Mouse (Mus musculus) T-helper 17 cell (primary cell): Measurements from ENCODE around the gene Casp8.
"Not testable (repeated sequence)": the region's sequence is repeated elsewhere in the genome, so short reads cannot be mapped to it uniquely, and the experiment has no call there.

Experiments
- in situ Hi-C, 2 experiments: fragments of 300-600 bp; cut with MboI, MseI; formaldehyde crosslinking; loops; 1 replicate in 1 of 2; 2 replicates in 1 of 2; pipeline ENCODE4 v1.15.1; 2025; ENCODE audit warnings: high pct_unique_total_duplicates in 2 of 2

The Casp8 gene

GRCm38 (mm10) chr1:58797370-58797769, 2.2 kb downstream of the Casp8 start:
- in situ Hi-C loops, result loop anchor here in 1 of 2 experiments (25.0 kb wide), 1 partner anchor 340 kb away; no protein-coding TSS in a partner anchor

- in situ Hi-C loops, result loop anchor here in 1 of 2 experiments (25.0 kb wide), 1 partner anchor 338 kb away; no protein-coding TSS in a partner anchor
Observed at GRCm38 (mm10) chr1:58798911-58799310, 3.7 kb downstream of the Casp8 start.

DNA sequence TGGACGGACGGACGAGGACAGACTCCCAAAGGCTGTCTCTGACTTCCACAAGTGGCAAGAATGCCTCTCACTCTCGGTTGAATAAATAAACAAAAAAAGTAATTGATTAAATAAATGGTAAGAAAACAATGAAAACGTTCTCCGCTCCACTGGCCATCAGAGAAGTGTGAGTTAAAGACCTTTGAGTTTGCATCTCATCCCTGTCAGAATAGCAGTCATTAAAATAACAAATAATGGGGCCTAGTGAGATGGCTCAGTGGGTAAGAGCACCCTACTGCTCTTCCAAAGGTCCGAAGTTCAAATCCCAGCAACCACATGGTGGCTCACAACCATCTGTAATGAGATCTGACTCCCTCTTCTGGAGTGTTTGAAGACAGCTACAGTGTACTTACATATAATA, 5.5 kb downstream of the Casp8 start:
- in situ Hi-C loops, result not testable (repeated sequence)

- in situ Hi-C loops, result no loop called here
Observed at GRCm38 (mm10) chr1:58801558-58802285, 6.5 kb downstream of the Casp8 start.

DNA sequence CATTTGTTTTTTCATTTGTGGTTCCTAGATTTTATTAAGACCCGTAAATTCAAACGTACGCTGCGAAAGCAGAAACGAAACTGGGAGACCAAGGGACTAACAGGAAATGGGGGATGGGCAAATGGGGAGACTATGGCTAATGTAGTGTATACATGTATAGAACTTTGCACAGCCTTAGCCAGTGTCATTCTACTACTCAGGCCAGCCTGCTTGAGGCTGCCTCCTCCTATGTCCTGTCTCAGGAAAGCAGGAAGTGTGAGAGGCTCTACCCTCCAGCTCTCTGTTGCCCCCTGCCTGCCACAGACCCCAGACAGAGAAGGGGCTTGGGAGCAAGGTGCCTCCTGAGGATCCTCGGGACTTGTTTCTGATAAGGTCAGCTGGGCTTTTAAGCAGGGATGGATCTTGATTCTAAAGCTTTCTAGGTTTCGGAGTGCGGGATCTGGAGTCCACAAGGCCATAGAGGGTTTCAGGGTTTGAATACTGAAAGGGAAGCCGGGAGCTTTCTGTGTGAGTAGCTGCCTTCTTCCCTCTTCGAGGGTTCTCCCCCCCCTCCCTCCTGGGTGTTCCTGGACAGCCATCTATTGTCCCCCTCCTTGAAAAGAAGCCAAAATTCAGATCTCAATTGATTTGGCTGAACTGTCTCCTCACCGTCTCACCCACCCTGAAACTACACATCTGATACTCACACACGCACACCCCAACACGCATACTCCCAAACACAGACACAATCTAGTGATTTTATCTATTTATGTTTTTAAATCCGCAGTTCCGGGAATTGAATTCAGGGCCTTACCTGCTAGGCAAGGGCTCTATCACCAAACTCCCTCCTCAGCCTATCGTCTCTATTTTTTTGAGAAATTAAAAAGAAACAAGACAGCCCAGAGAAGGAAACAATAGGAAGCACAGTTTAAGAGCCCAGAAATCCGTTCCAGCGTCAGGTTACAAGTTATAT, 7.4 kb downstream of the Casp8 start:
- in situ Hi-C loops, result no loop called here

GRCm38 (mm10) chr1:58803531-58803930, 8.4 kb downstream of the Casp8 start:
- in situ Hi-C loops, result no loop called here

DNA sequence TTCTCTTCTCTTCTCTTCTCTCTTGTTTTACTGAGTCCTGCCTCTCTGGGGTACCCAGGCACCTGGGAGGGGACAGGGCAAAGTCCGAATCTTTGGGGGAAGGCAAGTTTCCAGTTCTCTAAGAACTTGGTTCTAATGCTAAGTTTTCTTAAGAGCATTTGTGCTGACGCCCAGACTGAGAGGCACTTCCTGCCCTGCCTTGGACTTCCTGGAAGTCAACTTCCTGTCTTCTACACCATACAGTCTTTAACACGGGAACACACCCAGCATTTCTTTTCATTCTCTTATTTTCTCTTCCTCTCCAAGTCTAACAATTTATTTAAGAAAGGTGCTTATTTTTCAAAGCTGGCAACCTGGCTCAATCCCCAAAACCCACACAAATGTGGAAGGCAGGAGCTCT, 11.5 kb downstream of the Casp8 start:
- in situ Hi-C loops, result no loop called here

DNA sequence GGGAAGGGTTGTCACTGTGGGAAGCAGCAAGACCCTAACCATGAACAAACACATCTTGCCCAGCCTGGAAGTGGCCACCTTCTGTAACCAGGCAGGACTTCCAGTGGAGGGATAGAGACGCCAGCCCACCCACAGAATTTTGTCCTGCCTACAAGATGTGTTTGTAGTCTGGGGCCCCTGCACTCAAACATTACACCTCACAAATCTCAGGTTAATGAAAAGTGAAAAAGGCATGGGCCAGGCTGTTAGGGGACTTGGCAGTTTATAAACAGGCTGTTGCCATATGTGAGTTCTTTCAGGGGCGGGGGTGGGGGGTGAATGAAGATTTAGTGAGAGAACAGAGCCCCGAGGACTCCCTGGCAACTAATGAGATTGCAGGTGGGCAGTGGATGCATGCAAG, 31.1 kb downstream of the Casp8 start:
- in situ Hi-C loops, result loop anchor here in 1 of 2 experiments (5.0 kb wide), 1 partner anchor 71 kb away; no protein-coding TSS in a partner anchor

GRCm38 (mm10) chr1:58830741-58831140, 35.6 kb downstream of the Casp8 start:
- in situ Hi-C loops, result no loop called here

DNA sequence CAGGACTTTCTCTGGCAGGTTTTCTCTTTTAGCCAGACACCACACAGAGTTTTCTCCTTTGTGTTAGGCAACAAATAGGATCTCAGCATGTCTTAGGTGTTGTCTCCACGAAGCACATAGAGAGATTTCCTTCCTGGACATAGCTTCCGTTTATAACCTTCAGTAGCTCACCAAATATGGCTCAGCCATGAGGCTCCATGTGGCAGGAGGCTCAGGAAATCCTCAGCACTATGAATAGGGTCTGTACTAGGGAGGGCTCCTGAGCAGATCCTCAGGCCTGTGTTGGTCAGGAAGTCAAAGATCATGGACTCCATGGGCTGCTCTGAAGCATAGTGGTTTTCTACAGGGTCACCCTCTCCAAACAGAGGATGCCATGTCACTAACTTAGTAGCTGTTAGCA, 37.0 kb downstream of the Casp8 start:
- in situ Hi-C loops, result no loop called here

DNA sequence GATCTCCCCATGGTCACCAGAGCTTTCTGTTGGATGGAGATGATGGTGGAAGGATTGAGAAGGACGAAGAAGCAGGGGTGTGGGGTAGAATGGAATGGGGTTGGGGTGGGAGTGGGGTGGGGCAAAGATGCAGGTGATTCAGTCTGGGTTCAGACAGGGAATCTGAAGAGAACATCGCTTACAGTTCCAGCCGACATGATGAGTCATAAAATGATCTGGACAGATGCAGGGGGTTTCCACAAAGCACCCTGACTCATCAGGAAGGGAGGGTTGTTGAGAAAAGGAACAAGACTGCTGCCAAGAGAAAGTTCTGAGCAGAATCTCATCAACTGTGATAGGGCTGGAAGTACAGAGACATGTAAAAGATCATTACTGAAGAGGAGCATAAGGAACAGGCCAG, 61.6 kb downstream of the Casp8 start:
- in situ Hi-C loops, result loop anchor here in 1 of 2 experiments (5.0 kb wide), 1 partner anchor 195 kb away; no protein-coding TSS in a partner anchor

DNA sequence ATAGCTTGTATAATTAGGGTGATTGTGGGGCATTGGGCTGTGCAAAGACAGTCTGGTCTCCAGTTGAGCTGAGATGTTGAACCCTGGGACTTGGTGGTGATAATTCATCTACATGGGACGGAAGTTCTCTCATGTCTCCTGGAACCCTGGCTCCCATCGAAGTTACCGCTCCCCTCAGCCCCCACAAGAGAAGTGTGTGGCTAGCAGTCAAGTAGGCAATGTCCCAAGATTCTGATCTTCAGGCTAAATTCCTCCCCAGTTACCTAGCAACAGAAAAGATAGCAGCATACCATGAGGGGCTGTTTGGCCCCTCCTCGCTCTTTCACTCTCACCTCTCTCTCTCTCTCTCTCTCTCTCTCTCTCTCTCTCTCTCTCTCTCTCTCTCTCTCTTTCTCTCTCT, 64.0 kb downstream of the Casp8 start:
- in situ Hi-C loops, result loop anchor here in 1 of 2 experiments (5.0 kb wide), 1 partner anchor 197 kb away; no protein-coding TSS in a partner anchor

DNA sequence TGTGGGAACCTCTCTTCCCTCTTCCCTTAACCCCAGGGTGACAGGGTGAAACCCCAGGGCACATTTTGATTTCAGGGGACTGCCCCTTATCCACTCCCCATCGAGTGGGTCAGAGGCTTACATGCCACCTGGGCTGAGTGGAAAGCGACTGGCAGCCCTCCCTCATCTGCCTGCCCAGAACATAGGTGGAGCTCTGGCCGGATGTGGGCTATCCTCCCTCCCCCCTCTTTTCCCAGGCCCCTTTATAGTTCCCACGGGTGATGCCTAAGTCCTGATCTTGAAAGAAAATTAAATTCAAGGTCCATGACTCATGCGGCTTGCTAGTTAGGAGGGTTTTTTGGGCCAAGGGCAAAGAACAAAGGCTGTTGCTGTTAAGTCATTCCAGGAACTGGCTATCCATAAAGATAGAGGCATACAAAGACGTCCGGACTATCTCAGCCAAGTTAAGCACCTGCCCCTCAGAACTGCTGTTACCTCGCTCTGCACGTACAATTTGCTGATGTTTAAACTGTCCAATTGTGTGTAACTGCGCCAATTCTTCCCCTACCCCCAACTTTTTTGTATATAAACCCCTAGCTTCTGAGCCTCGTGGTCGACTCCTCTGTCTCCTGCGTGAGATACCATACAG, 64.7 kb downstream of the Casp8 start:
- in situ Hi-C loops, result loop anchor here in 1 of 2 experiments (5.0 kb wide), 1 partner anchor 198 kb away; no protein-coding TSS in a partner anchor

GRCm38 (mm10) chr1:58860586-58860985, 65.4 kb downstream of the Casp8 start:
- in situ Hi-C loops, result not testable (repeated sequence)

GRCm38 (mm10) chr1:58876500-58876899, 81.3 kb downstream of the Casp8 start:
- in situ Hi-C loops, result not testable (repeated sequence)

GRCm38 (mm10) chr1:58879291-58879690, 84.1 kb downstream of the Casp8 start:
- in situ Hi-C loops, result not testable (repeated sequence)

- in situ Hi-C loops, result not testable (repeated sequence)
Observed at GRCm38 (mm10) chr1:58883279-58883678, 88.1 kb downstream of the Casp8 start.

DNA sequence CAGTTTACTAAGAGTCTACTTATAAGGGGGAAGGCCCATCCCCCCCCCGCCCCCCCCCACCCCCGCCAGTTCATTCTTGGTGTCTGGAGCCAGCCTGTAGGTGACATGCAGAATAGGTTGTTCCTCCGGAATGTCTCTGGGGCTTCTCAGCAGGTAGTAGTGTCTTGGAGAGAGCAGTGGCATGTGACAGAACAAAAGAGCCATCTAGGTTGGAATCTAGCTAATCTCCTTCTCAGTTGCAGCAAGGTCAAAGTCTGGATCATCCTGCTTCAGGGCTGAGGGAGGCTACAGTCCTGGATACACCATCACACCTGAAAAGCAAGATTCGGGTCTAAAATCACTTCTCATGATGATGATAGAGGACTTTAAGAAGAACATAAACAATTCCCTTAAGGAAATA, 90.5 kb downstream of the Casp8 start:
- in situ Hi-C loops, result no loop called here

DNA sequence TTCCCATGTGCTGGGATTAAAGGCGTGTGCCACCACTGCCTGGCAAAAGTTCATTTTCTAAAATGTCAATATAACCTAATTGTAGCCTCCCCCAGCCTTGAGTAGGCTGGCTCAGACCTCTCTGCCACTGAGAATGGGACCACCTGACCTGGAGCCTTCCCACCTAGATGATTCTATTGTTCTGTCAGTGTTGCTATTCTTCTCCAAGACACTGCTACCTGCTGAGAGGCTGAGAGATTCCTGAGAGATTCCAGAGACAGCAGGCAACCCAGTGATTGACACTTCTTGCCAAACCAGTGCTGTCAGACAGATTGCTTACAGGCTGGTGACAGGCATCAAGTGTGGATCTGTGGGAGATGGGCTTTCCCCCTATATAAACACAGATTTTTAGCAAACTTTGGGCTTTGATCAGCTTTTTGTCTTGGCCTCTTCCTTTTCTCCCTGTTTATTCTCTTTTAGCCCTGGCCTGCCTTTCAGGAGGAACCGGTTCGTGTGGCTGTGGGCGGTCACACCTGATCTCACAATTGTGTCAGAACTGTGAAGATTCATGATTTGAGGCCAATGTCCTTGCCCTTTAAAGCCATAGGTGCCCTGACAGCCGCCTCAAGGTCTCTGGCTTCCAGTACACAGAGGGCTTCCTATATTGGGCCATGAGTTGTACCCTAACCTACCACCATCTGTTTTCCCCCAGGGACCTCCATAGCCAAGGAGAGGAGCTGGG, 94.8 kb downstream of the Casp8 start:
- in situ Hi-C loops, result loop anchor here in 1 of 2 experiments (5.0 kb wide), 1 partner anchor 198 kb away; no protein-coding TSS in a partner anchor

GRCm38 (mm10) chr1:58890697-58891290, 95.6 kb downstream of the Casp8 start:
- in situ Hi-C loops, result loop anchor here in 1 of 2 experiments (5.0 kb wide), 1 partner anchor 198 kb away; no protein-coding TSS in a partner anchor
